Mouse (Mus musculus) kidney, embryonic 16.5 days (tissue): ENCODE measurements around the gene Ndufaf5. TPM values are rescaled to one million over a fixed set of nuclear protein-coding genes. Genes with fewer than 3 reads are reported as not detected.

Experiments
- polyA plus RNA-seq: library from polyadenylated mRNA; unstranded; fragments of >200 nt; fragmentation: Nextera tagmentation; extraction: Ambion mirVana; gene quantifications from 2 replicates; pipeline ENCODE4 v1.2.1, GENCODE M21; 2015

Ndufaf5 gene
- polyA plus RNA-seq, 1 experiment from 2014 or later = 25.6 TPM

Other genes starting within 250 kb of the Ndufaf5 start
- 20.5 and 21.5 TPM in 2 replicates for gene Tasp1, start 103.8 kb upstream of the Ndufaf5 start, polyA plus RNA-seq
- not detected in 2 replicates for gene Gm17374, start 18.6 kb upstream of the Ndufaf5 start, polyA plus RNA-seq
- gene Esf1, start 85 bp upstream of the Ndufaf5 start, polyA plus RNA-seq = 23.4 and 26.2 TPM in 2 replicates
- not detected in 2 replicates for gene Sel1l2, start 219.1 kb downstream of the Ndufaf5 start, polyA plus RNA-seq
- 28.7 and 32.0 TPM in 2 replicates for gene Macrod2, start 224.7 kb downstream of the Ndufaf5 start, polyA plus RNA-seq